Mouse (Mus musculus) lung, adult 18-20 months (tissue): ENCODE data around the gene Trat1.

ENCODE experiments used
- DNase-seq, 2 experiments: peaks; one replicate each; pipeline ENCODE4 v3.0.0; 2022; ENCODE audit warnings: mixed read lengths in 2 of 2

The Trat1 gene

DNA sequence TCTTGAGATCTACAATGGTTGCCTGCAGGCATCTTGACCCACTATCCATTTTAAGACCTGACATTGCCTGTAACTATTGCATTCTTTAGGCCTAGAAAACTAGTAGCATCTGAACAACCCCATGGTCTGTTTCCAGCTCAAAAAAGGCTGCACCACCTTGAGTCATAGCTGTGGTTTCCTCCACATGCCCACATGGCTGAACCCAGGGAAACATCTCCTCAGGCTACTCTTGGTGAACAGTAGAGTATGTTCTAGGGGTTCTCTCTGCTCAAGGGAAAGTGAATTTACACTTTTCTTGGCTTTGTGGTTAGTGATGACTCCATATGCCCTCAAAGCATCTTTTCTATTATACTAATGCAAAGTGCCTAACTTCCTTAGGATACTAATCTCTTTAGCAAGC, 55.5 kb downstream of the Trat1 start:
- DNase-seq = no peak

DNA sequence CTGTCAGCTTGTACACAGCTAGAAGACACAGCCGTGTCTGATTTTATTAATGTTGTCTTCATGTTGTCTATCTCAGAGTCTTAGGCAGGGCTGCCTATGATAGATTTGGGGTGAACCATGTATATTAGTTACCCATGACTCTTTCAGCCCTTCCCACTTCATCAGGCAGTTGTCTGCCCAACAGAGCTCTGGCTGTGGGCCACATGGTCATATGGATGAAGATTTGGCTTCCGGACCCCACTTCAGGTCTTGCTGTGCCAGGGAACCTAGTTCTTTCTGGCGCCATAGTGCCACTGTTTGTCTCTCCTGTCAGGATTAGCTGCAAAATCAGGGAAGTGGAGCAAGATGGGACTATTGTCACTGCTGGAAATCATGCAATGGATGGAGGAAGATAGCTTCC, 69.9 kb downstream of the Trat1 start:
- DNase-seq = no peak
